ENCODE assay signal across 8 mouse cellular contexts in genomic region chr15:102746126-102746487, GRCm38 (mm10). TPM values are rescaled to one million over a fixed set of nuclear protein-coding genes. Genes with fewer than 3 reads are reported as not detected.
A peak's percentile ranks its signal among the peaks of the same experiment; 100 is the strongest.
DNase-seq lines count a peak whose midpoint lies in the region; ATAC-seq and TF ChIP-seq lines count a peak whose summit lies in the region.

No protein-coding gene starts in this region.

- no peaks in the 10 kb centered on the region for H3K36me3 ChIP-seq in kidney, postnatal 0 days (ENCODE audit: insufficient read depth, low read length)
- H3K36me3 ChIP-seq in hindbrain, embryonic 16.5 days (ENCODE audit: control insufficient read depth, insufficient read depth, low read length) = no peaks in the 10 kb centered on the region
- no peaks in the 10 kb centered on the region for H3K36me3 ChIP-seq in midbrain, postnatal 0 days (ENCODE audit: insufficient read depth, low read length)

- H3K27ac ChIP-seq in kidney, postnatal 0 days = no peak overlapping the region
- H3K27ac ChIP-seq in cortical plate, adult 2 months (ENCODE audit: insufficient read depth, low read length) = peak overlapping the region; percentile 94
- peak overlapping the region; percentile 93 for H3K27ac ChIP-seq in hindbrain, embryonic 16.5 days (ENCODE audit: low read depth, low read length)
- peak overlapping the region; percentile 98 for H3K27ac ChIP-seq in midbrain, postnatal 0 days (ENCODE audit: low read depth, low read length)

- no peaks in the 10 kb centered on the region for H3K9me3 ChIP-seq in kidney, postnatal 0 days (replicated peaks; ENCODE audit: low read length)
- no peaks in the 10 kb centered on the region for H3K9me3 ChIP-seq in hindbrain, embryonic 16.5 days (ENCODE audit: control insufficient read depth, low read length)
- H3K9me3 ChIP-seq in midbrain, postnatal 0 days (ENCODE audit: low read length) = no peaks in the 10 kb centered on the region

- peak overlapping the region; percentile 46 for H3K4me3 ChIP-seq in kidney, postnatal 0 days (replicated peaks; ENCODE audit: low read depth, low read length)
- peak overlapping the region; percentile 38; the same call in 1 of the 2 replicates for H3K4me3 ChIP-seq in cortical plate, adult 2 months (ENCODE audit: insufficient read depth, low read length)
- peak overlapping the region; percentile 45 for H3K4me3 ChIP-seq in hindbrain, embryonic 16.5 days (ENCODE audit: low read length)
- no peak overlapping the region; the same call in 1 of the 2 replicates for H3K4me3 ChIP-seq in midbrain, postnatal 0 days (ENCODE audit: low read depth, low read length)

- peak overlapping the region; percentile 83 for H3K4me2 ChIP-seq in kidney, postnatal 0 days (ENCODE audit: low read length)
- peak overlapping the region; percentile 82 for H3K4me2 ChIP-seq in hindbrain, embryonic 16.5 days (ENCODE audit: low read length)
- H3K4me2 ChIP-seq in midbrain, postnatal 0 days (ENCODE audit: low read depth, low read length, poor library complexity, severe bottlenecking) = peak overlapping the region; percentile 67

- no peak for TF ChIP-seq POLR2A in cortical plate, adult 2 months (IDR thresholded peaks at IDR 0.05; ENCODE audit: extremely low read depth, insufficient read depth, low read length)

- H3K4me1 ChIP-seq in kidney, postnatal 0 days (replicated peaks; ENCODE audit: insufficient read depth, low read length) = 0 out of 2 replicates have a peak, but pooled peaks cover 8% of the 10 kb centered on the region
- H3K4me1 ChIP-seq in cortical plate, adult 2 months (ENCODE audit: control insufficient read depth, insufficient read depth, low read length) = peaks cover 7% of the 10 kb centered on the region; the same call in 1 of the 2 replicates
- peaks cover 45% of the 10 kb centered on the region for H3K4me1 ChIP-seq in hindbrain, embryonic 16.5 days (ENCODE audit: control insufficient read depth, insufficient read depth, low read depth, low read length)
- peaks cover 27% of the 10 kb centered on the region for H3K4me1 ChIP-seq in midbrain, postnatal 0 days (ENCODE audit: insufficient read depth, low read length)

- TF ChIP-seq CTCF in kidney, postnatal 0 days (IDR thresholded peaks at IDR 0.05; ENCODE audit: low read depth) = no peak
- TF ChIP-seq CTCF in cortical plate, adult 2 months (IDR thresholded peaks at IDR 0.05; ENCODE audit: extremely low read depth, insufficient read depth, low read length) = no peak
- no peak for TF ChIP-seq CTCF in midbrain, postnatal 0 days (IDR thresholded peaks at IDR 0.05)

- no peak for DNase-seq in kidney, postnatal 0 days (ENCODE audit: low spot score)
- no peak for DNase-seq in kidney, adult 8-10 months
- peak; percentile 83 for DNase-seq in midbrain, postnatal 0 days (ENCODE audit: low spot score)
- no peak for DNase-seq in right cerebral cortex, postnatal 36 days (ENCODE audit: low spot score in 2 of 2)
- no peak for DNase-seq in gastrocnemius, postnatal 25 days
- no peak for DNase-seq in kidney, adult 9 months

- ATAC-seq in kidney, postnatal 0 days (replicated peaks; ENCODE audit: low FRiP score, low read depth) = no peak
- peak; percentile 3; the same call in 1 of the 2 replicates for ATAC-seq in hindbrain, embryonic 16.5 days
- ATAC-seq in midbrain, postnatal 0 days (ENCODE audit: low FRiP score) = peak; percentile 1; the same call in 1 of the 2 replicates

- no peak overlapping the region for H3K9ac ChIP-seq in kidney, postnatal 0 days (ENCODE audit: low read depth, low read length)
- peak overlapping the region; percentile 76 for H3K9ac ChIP-seq in hindbrain, embryonic 16.5 days (ENCODE audit: low read depth, low read length)
- H3K9ac ChIP-seq in midbrain, postnatal 0 days (replicated peaks; ENCODE audit: low read length, poor library complexity, severe bottlenecking) = peak overlapping the region; percentile 75

- H3K27me3 ChIP-seq in kidney, postnatal 0 days (ENCODE audit: insufficient read depth, low read length) = peaks cover 44% of the 10 kb centered on the region
- H3K27me3 ChIP-seq in hindbrain, embryonic 16.5 days (replicated peaks; ENCODE audit: control insufficient read depth, insufficient read depth, low read length) = peaks cover 2% of the 10 kb centered on the region; the same call in 1 of the 2 replicates
- H3K27me3 ChIP-seq in midbrain, postnatal 0 days (ENCODE audit: insufficient read depth, low read length) = no peaks in the 10 kb centered on the region

- 26% methylated on average over 11 of the region's 11 CpGs for WGBS in kidney, postnatal 0 days
- 5% methylated on average over 11 of the region's 11 CpGs for WGBS in hindbrain, embryonic 16.5 days
- WGBS in midbrain, postnatal 0 days = 5% methylated on average over 11 of the region's 11 CpGs

RNA-seq across cellular contexts. Expression of gene Calcoco1, which starts 24.1 kb away (rescaled TPM):
- 55.2 and 57.5 TPM in 2 replicates for polyA plus RNA-seq in kidney, postnatal 0 days (2015; fragmentation: Nextera tagmentation; extraction: Ambion mirVana)
- 62.5 and 67.0 TPM in 2 replicates for polyA plus RNA-seq in cortical plate, adult 2 months (2012; rRNA removed)
- polyA plus RNA-seq in hindbrain, embryonic 16.5 days (2015; fragmentation: Nextera tagmentation; extraction: Ambion mirVana) = 34.6 and 40.9 TPM in 2 replicates
- 34.4 and 34.7 TPM in 2 replicates for total RNA-seq in midbrain, postnatal 0 days (2014; rRNA removed)
- 27.1 and 27.2 TPM in 2 replicates for polyA plus RNA-seq in midbrain, postnatal 0 days (2015; fragmentation: Nextera tagmentation; extraction: Ambion mirVana)
- 10 to 100 TPM; 58.1 to 58.3 TPM for total RNA-seq in gastrocnemius, postnatal 25 days (2021)
